Mouse (Mus musculus) brain, embryonic 14.5 days (tissue): ENCODE measurements at regions not wholly inside any gene's neighbourhood (a gene's known extent, or its start where the extent isn't known, plus 50 kb on each side); places are given as distances from the start of the nearest gene placed in this dataset.

Source experiments
- CTCF ChIP-seq: fragments of 200-500 bp; IDR thresholded peaks from 2 replicates; pipeline ENCODE4 v1.5.1; 2012; ENCODE audit warnings: inconsistent platforms, mild to moderate bottlenecking, moderate library complexity, borderline replicate concordance; ENCODE audit not compliant: insufficient read depth, insufficient read length; ENCODE audit errors: extremely low read depth
- POLR2A ChIP-seq: fragments of 200-500 bp; IDR thresholded peaks from 2 replicates; pipeline ENCODE4 v1.6.1; 2012; ENCODE audit warnings: mild to moderate bottlenecking, inconsistent platforms, borderline replicate concordance; ENCODE audit not compliant: poor library complexity, insufficient read depth, insufficient read length, severe bottlenecking; ENCODE audit errors: extremely low read depth

- TF ChIP-seq POLR2A = no peak
- no peak for TF ChIP-seq CTCF
Measured at GRCm38 (mm10) chr8:5453469-5453868, 348.3 kb upstream of the Slc10a2 start.
